Mouse (Mus musculus): ENCODE data around the gene Atcay. TPM values are rescaled to one million over a fixed set of nuclear protein-coding genes. Genes with fewer than 3 reads are reported as not detected.

The Atcay gene
- 0.05 TPM in 1 of 2 replicates, not detected in the other for polyA plus RNA-seq (2014; fragmentation: Nextera tagmentation; extraction: Ambion mirVana)

- ATAC-seq (replicated peaks; ENCODE audit: low FRiP score) = no peak
- Histone ChIP-seq H3K4me3 (ENCODE audit: low read depth, low read length) (no peak within 1 kb of the TSS; the same call in 1 of the 2 replicates), H3K4me2 (no peak within 1 kb of the TSS), H3K4me1 (replicated peaks; ENCODE audit: control insufficient read depth, insufficient read depth, low read length) (peaks cover 10% of the 10 kb centered on the region), H3K27ac (ENCODE audit: low read depth, low read length) (no peak within 1 kb of the TSS), H3K9me3 (ENCODE audit: control insufficient read depth, low read length) (no peaks in the 10 kb centered on the region), H3K27me3 (replicated peaks; ENCODE audit: control insufficient read depth, insufficient read depth, low read length) (peaks cover 50% of the 10 kb centered on the region), H3K9ac (ENCODE audit: low read depth, low read length) (no peak within 1 kb of the TSS), H3K36me3 (ENCODE audit: control insufficient read depth, insufficient read depth, low read length) (no peaks in the 10 kb centered on the region)
- 12% methylated on average over 27 of the region's 27 CpGs for WGBS
- DNase-seq (ENCODE audit: low spot score) = no peak
Observed at GRCm38 (mm10) chr10:81230438-81231332, at the start of gene Atcay. Atcay (minus strand) TSS chr10:81230833.

- no peak overlapping the region for H3K9ac ChIP-seq (ENCODE audit: low read depth, low read length)
- H3K9me3 ChIP-seq (ENCODE audit: control insufficient read depth, low read length) = no peaks in the 10 kb centered on the region
- no peaks in the 10 kb centered on the region; the same call in 1 of the 2 replicates for H3K4me1 ChIP-seq (replicated peaks; ENCODE audit: control insufficient read depth, insufficient read depth, low read length)
- H3K4me2 ChIP-seq = no peak overlapping the region
- H3K36me3 ChIP-seq (ENCODE audit: control insufficient read depth, insufficient read depth, low read length) = no peaks in the 10 kb centered on the region
- no peak for DNase-seq (ENCODE audit: low spot score)
- H3K4me3 ChIP-seq (ENCODE audit: low read depth, low read length) = no peak overlapping the region
- 26% methylated on average over 10 of the region's 10 CpGs for WGBS
- H3K27ac ChIP-seq (ENCODE audit: low read depth, low read length) = no peak overlapping the region
- peaks cover 55% of the 10 kb centered on the region for H3K27me3 ChIP-seq (replicated peaks; ENCODE audit: control insufficient read depth, insufficient read depth, low read length)
- no peak for ATAC-seq (replicated peaks; ENCODE audit: low FRiP score)
Observed at GRCm38 (mm10) chr10:81279496-81279895, 48.9 kb upstream of the Atcay start.

- WGBS = 63% methylated on average over 22 of the region's 22 CpGs
- DNase-seq (ENCODE audit: low spot score) = no peak
- Histone ChIP-seq H3K9ac (ENCODE audit: low read depth, low read length) (no peak overlapping the region), H3K4me2 (no peak overlapping the region), H3K4me1 (replicated peaks; ENCODE audit: control insufficient read depth, insufficient read depth, low read length) (no peaks in the 10 kb centered on the region; the same call in 1 of the 2 replicates), H3K27ac (ENCODE audit: low read depth, low read length) (no peak overlapping the region), H3K4me3 (ENCODE audit: low read depth, low read length) (no peak overlapping the region), H3K27me3 (replicated peaks; ENCODE audit: control insufficient read depth, insufficient read depth, low read length) (peaks cover 37% of the 10 kb centered on the region), H3K36me3 (ENCODE audit: control insufficient read depth, insufficient read depth, low read length) (peaks cover 2% of the 10 kb centered on the region; the same call in 1 of the 2 replicates), H3K9me3 (ENCODE audit: control insufficient read depth, low read length) (no peaks in the 10 kb centered on the region)
- ATAC-seq (replicated peaks; ENCODE audit: low FRiP score) = no peak
Observed at GRCm38 (mm10) chr10:81277676-81278075, 47.0 kb upstream of the Atcay start.

- Histone ChIP-seq H3K4me1 (replicated peaks; ENCODE audit: control insufficient read depth, insufficient read depth, low read length) (peaks cover 2% of the 10 kb centered on the region; the same call in 1 of the 2 replicates), H3K4me2 (no peak overlapping the region), H3K9ac (ENCODE audit: low read depth, low read length) (no peak overlapping the region), H3K27ac (ENCODE audit: low read depth, low read length) (no peak overlapping the region), H3K36me3 (ENCODE audit: control insufficient read depth, insufficient read depth, low read length) (peaks cover 26% of the 10 kb centered on the region), H3K27me3 (replicated peaks; ENCODE audit: control insufficient read depth, insufficient read depth, low read length) (peaks cover 4% of the 10 kb centered on the region; the same call in 1 of the 2 replicates), H3K9me3 (ENCODE audit: control insufficient read depth, low read length) (no peaks in the 10 kb centered on the region), H3K4me3 (ENCODE audit: low read depth, low read length) (no peak overlapping the region)
- WGBS = 91% methylated on average over 19 of the region's 19 CpGs
- DNase-seq (ENCODE audit: low spot score) (no peak), ATAC-seq (replicated peaks; ENCODE audit: low FRiP score) (no peak)
Observed at GRCm38 (mm10) chr10:81273842-81274241, 43.2 kb upstream of the Atcay start.

- Histone ChIP-seq H3K27me3 (replicated peaks; ENCODE audit: control insufficient read depth, insufficient read depth, low read length) (no peaks in the 10 kb centered on the region), H3K36me3 (ENCODE audit: control insufficient read depth, insufficient read depth, low read length) (peaks cover 26% of the 10 kb centered on the region), H3K27ac (ENCODE audit: low read depth, low read length) (no peak overlapping the region), H3K4me2 (no peak overlapping the region), H3K9me3 (ENCODE audit: control insufficient read depth, low read length) (no peaks in the 10 kb centered on the region), H3K4me1 (replicated peaks; ENCODE audit: control insufficient read depth, insufficient read depth, low read length) (peaks cover 5% of the 10 kb centered on the region; the same call in 1 of the 2 replicates), H3K9ac (ENCODE audit: low read depth, low read length) (no peak overlapping the region), H3K4me3 (ENCODE audit: low read depth, low read length) (no peak overlapping the region)
- WGBS = 92% methylated on average over 21 of the region's 21 CpGs
- ATAC-seq (replicated peaks; ENCODE audit: low FRiP score) = no peak
- DNase-seq (ENCODE audit: low spot score) = no peak
Observed at GRCm38 (mm10) chr10:81272356-81272755, 41.7 kb upstream of the Atcay start.

- 79% methylated on average over 16 of the region's 16 CpGs for WGBS
- H3K36me3 ChIP-seq (ENCODE audit: control insufficient read depth, insufficient read depth, low read length) = peaks cover 40% of the 10 kb centered on the region
Observed at GRCm38 (mm10) chr10:81268643-81269412, 38.2 kb upstream of the Atcay start.

GRCm38 (mm10) chr10:81268056-81268455 is 37.4 kb upstream of the Atcay start:
- Histone ChIP-seq H3K9ac (ENCODE audit: low read depth, low read length) (peak overlapping the region; percentile 71), H3K27ac (ENCODE audit: low read depth, low read length) (0 out of 2 replicates have a peak overlapping the region, but pooled peaks have one; percentile 1), H3K27me3 (replicated peaks; ENCODE audit: control insufficient read depth, insufficient read depth, low read length) (no peaks in the 10 kb centered on the region), H3K4me3 (ENCODE audit: low read depth, low read length) (peak overlapping the region; percentile 86), H3K36me3 (ENCODE audit: control insufficient read depth, insufficient read depth, low read length) (peaks cover 41% of the 10 kb centered on the region), H3K9me3 (ENCODE audit: control insufficient read depth, low read length) (no peaks in the 10 kb centered on the region), H3K4me1 (replicated peaks; ENCODE audit: control insufficient read depth, insufficient read depth, low read length) (peaks cover 9% of the 10 kb centered on the region), H3K4me2 (peak overlapping the region; percentile 82)
- WGBS = 3% methylated on average over 23 of the region's 23 CpGs
- DNase-seq (ENCODE audit: low spot score) = peak; percentile 77
- peak; percentile 74 for ATAC-seq (replicated peaks; ENCODE audit: low FRiP score)

More at GRCm38 (mm10) chr10:81268643-81269412, 38.2 kb upstream of the Atcay start:
- Histone ChIP-seq H3K4me3 (ENCODE audit: low read depth, low read length) (peak overlapping the region; percentile 86), H3K4me2 (peak overlapping the region; percentile 82), H3K9ac (ENCODE audit: low read depth, low read length) (peak overlapping the region; percentile 71), H3K9me3 (ENCODE audit: control insufficient read depth, low read length) (no peaks in the 10 kb centered on the region), H3K27ac (ENCODE audit: low read depth, low read length) (0 out of 2 replicates have a peak overlapping the region, but pooled peaks have one; percentile 1), H3K27me3 (replicated peaks; ENCODE audit: control insufficient read depth, insufficient read depth, low read length) (no peaks in the 10 kb centered on the region), H3K4me1 (replicated peaks; ENCODE audit: control insufficient read depth, insufficient read depth, low read length) (peaks cover 9% of the 10 kb centered on the region)
- DNase-seq (ENCODE audit: low spot score) (no peak), ATAC-seq (replicated peaks; ENCODE audit: low FRiP score) (no peak)

Measured in liver, embryonic 11.5 days (tissue).